Mouse (Mus musculus): ENCODE measurements around the gene Gm45716. TPM values are rescaled to one million over a fixed set of nuclear protein-coding genes. Genes with fewer than 3 reads are reported as not detected.

Gm45716 gene
- total RNA-seq, 4 experiments from 2014 or later = 6.1 to 6.5 (median 6.4) TPM

- DNase-seq (ENCODE audit: low spot score in 2 of 2) = no peak
Observed at GRCm38 (mm10) chr11:90283159-90283558, 95.7 kb downstream of the Gm45716 start.

DNA sequence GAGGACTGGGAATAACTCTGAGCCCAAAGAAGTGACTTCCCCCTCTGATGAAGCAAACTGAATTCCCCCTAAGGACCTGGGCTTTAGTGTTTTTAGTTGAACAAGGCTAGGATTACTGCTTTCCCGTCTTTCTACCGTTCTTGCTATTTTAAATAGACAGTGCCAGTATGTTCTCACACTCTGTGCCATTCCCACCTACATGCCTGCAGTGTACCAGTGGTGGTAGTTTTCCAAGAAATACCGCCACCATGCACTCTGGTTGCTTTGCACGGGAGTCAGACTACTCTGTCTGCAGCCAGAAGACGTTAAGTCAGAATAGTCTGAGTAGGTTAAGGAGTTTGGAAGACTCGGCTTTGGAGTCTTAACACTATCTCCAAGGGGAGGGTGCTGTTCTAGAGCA lies 96.1 kb downstream of the Gm45716 start:
- peak; percentile 32 to 53 for DNase-seq (ENCODE audit: low spot score in 2 of 2)

DNA sequence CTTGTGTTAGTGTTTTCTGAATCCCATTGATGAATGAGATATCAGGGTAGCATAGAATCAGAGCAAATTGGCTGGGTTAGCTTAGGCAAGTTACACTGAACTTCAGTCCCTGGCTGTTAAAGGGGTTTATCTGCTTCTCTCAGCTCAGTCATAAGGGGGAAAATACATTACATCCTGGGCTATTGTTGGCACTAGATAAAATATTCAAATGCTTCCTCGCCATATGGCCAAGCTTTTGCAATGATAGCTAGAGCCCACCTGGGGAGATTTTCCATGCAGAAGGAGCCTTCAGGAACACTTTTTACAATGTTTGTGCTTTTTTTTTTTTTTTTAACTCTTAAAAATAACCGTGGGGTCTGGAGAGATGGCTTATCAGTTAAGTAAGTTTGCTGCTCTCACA lies 96.6 kb downstream of the Gm45716 start:
- DNase-seq (ENCODE audit: low spot score in 2 of 2) = no peak

GRCm38 (mm10) chr11:90284623-90285022 lies 97.1 kb downstream of the Gm45716 start:
- no peak for DNase-seq (ENCODE audit: low spot score in 2 of 2)

DNA sequence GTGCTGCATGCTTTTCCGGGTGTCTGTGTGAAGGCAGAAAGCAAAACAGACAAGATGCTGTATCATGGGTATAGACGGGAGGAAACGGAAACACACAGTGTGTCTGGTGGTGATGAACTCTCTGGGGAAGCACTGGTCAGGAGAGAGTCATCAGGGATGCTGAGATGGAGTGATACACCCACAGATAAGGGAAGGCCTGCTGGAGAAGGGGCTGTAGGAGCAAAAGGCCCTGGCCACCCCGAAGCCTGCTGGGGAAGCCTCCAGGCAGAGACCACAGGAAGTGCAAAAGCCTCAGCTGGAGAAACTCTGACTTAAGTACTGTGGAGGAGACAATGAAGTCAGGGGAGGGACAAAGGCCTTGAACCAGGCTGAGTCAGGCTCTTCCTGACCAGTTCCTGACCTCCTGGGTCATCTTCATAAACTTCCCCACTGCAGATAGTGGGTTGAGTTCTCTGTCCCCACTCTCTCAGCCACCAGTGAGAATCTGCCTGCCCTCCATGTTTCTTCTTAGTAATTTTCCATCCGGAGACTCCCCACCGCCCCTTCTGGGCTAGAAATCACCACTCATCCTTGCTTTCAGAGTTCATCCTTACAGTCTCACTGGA lies 99.2 kb downstream of the Gm45716 start:
- no peak for DNase-seq (ENCODE audit: low spot score in 2 of 2)

DNA sequence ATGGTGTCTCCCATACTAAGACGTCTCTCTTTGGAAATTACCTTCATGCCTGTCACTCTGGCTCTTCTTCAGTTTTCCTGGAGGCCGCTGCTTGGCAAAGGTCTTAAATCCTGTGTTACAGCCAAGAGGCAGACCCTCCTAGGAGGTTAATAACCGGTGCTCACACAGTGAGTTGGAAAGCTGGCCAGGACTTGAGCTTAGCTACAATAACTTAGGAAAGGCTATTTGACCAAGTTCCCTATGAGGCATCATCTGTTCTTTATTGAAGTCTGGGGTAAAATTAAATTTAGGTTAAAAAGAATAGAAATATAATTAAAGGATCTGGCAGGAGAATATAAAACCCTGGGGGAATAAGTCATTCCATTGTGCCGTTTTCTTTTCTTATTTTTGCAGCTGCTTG lies 103.7 kb downstream of the Gm45716 start:
- no peak for DNase-seq (ENCODE audit: low spot score in 2 of 2)

DNA sequence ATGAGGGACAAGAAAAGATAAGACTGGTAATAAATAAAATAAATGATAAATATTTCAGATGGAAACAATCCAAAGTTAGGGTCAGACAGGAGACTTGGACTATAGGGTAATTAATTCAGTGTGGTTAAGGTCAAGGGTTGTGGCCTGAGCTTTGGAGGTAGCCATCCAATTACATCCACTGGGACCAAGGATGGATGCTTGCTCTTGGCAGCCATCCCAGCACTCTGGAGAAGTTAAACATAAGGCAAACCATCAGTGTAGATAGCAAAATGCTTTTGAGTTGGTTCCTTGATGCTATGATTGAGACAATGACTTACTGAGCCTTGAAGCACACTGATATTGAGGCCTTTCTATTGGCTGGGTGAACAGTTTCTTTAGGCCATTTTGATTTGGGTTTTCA lies 105.3 kb downstream of the Gm45716 start:
- DNase-seq (ENCODE audit: low spot score in 2 of 2) = no peak

- no peak for DNase-seq (ENCODE audit: low spot score in 2 of 2)
Observed at GRCm38 (mm10) chr11:90294622-90295021, 107.1 kb downstream of the Gm45716 start.

Other genes with a start within 250 kb of the Gm45716 start
- gene Pctp, start 184.8 kb upstream of the Gm45716 start, total RNA-seq (2022) = 1 to 10 TPM; 1.5 to 2.8 (median 1.9) TPM
- 10 to 100 TPM; 14.6 to 17.9 (median 16.0) TPM for gene Tmem100, start 157.3 kb upstream of the Gm45716 start, total RNA-seq (2022)
- 100 to 1,000 TPM; 293 to 382 (median 331) TPM for gene Mmd, start 61.8 kb downstream of the Gm45716 start, total RNA-seq (2022)
- gene Hlf, start 203.2 kb downstream of the Gm45716 start, total RNA-seq (2022) = 100 to 1,000 TPM in 2 of 4 experiments, 10 to 100 TPM in 2; 87.7 to 108 (median 98.0) TPM